Mouse (Mus musculus) embryonic facial prominence, embryonic 13.5 days (tissue): ENCODE measurements around the gene Noct. TPM values are rescaled to one million over a fixed set of nuclear protein-coding genes. Genes with fewer than 3 reads are reported as not detected.

Experiments used
- ATAC-seq: fragments of 200-750 bp; cut with Nextera tagmentation; 2 replicates; pipeline ENCODE4 v1.8.0; 2017; ENCODE audit warnings: low read depth; ENCODE audit not compliant: insufficient number of reproducible peaks, insufficient read depth, low FRiP score, low TSS enrichment
- H3K27ac ChIP-seq: fragments of 300-500 bp; sonication (generic); 2 replicates; pipeline ENCODE4 v1.5.1; 2015; ENCODE audit warnings: moderate library complexity, mild to moderate bottlenecking, inconsistent platforms
- H3K27me3 ChIP-seq: fragments of 300-500 bp; sonication (generic); 2 replicates; pipeline ENCODE4 v1.6.1; 2015; ENCODE audit warnings: mild to moderate bottlenecking, inconsistent platforms
- H3K36me3 ChIP-seq: fragments of 300-500 bp; sonication (generic); 2 replicates; pipeline ENCODE4 v1.6.1; 2015; ENCODE audit warnings: mild to moderate bottlenecking, inconsistent platforms
- H3K4me1 ChIP-seq: fragments of 300-500 bp; sonication (generic); 2 replicates; pipeline ENCODE4 v1.6.1; 2015; ENCODE audit warnings: inconsistent platforms
- H3K4me2 ChIP-seq: fragments of 300-500 bp; sonication (generic); 2 replicates; pipeline ENCODE4 v1.6.1; 2015; ENCODE audit warnings: moderate library complexity, mild to moderate bottlenecking, inconsistent platforms
- H3K4me3 ChIP-seq: fragments of 300-500 bp; sonication (generic); 2 replicates; pipeline ENCODE4 v1.5.1; 2015; ENCODE audit warnings: mild to moderate bottlenecking, inconsistent platforms
- H3K9ac ChIP-seq: fragments of 300-500 bp; sonication (generic); 2 replicates; pipeline ENCODE4 v1.6.1; 2015; ENCODE audit warnings: mild to moderate bottlenecking, inconsistent platforms
- H3K9me3 ChIP-seq: fragments of 300-500 bp; sonication (generic); 2 replicates; pipeline ENCODE4 v1.6.1; 2016; ENCODE audit warnings: inconsistent platforms
- WGBS: fragments of 180-500 bp; shearing (Covaris S2); methylation state at CpG from one replicate; pipeline ENCODE4 v1.1.7; 2015; ENCODE audit warnings: mixed read lengths; 5-methylcytosine and 5-hydroxymethylcytosine counted together
- polyA plus RNA-seq: library from polyadenylated mRNA; unstranded; fragments of >200 nt; fragmentation: Nextera tagmentation; extraction: Ambion mirVana; gene quantifications from 2 replicates; pipeline ENCODE4 v1.2.1, GENCODE M21; 2015

The Noct gene
- polyA plus RNA-seq, 1 experiment from 2014 or later = 9.9 TPM

DNA sequence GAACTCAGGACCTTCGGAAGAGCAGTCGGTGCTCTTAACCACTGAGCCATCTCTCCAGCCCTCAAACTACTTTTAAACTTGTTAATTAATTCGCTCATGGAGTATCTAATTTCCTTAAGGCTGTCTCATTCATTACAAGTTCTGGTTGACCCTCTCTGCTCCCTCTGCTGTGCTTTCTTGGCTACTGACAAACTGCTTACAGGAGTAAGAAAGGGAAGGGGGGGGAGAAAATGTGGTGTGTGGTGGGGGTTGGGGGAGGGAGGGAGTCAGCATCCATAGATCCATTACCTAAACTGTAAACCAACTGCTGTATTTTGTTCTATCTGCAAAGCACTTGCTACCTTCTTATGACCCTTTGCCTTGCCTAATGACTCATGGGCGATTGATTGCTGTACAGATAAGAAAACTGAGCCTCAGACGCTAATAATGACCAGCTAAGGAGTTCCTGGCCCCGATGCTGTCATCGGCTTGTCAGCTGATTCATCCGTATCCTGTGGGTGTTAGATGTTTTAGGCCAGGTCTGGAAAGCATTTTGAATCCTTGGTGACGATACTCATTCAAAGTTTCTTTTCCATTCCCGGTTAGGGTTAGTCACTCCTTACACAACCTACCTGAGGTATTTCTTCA, 1.3 kb upstream of the Noct start:
- H3K4me2 ChIP-seq = no peak overlapping the region
- no peak overlapping the region for H3K9ac ChIP-seq
- H3K36me3 ChIP-seq = no peaks in the 10 kb centered on the region
- no peak overlapping the region for H3K27ac ChIP-seq
- H3K9me3 ChIP-seq = no peaks in the 10 kb centered on the region
- H3K27me3 ChIP-seq = no peaks in the 10 kb centered on the region
- ATAC-seq = no peak
- H3K4me3 ChIP-seq = no peak overlapping the region
- H3K4me1 ChIP-seq = peaks cover 29% of the 10 kb centered on the region
- 45% methylated on average over 10 of the region's 10 CpGs for WGBS

DNA sequence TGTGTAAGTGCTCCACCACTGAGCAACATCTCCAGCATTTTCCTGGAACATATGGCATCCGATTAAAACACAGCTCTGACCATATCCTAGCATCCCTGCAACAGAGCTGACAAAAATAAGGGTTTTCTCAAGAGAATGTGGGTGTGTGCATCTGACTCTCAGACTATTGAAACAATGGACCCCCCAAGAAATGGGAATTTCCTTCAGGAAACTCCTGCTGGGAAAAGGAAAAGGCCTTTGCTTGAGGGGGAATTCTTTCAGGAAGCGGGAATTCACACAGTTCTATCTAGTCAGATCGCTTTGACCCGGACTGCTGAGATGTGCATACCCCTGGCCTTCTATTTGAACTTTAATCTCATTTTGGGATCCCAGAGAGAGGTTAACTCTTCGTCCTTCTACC, 691 bp upstream of the Noct start:
- Histone ChIP-seq H3K4me3 (peak overlapping the region; percentile 92; the same call in 1 of the 2 replicates), H3K27ac (no peak overlapping the region)
- 10% methylated on average over 5 of the region's 5 CpGs for WGBS

GRCm38 (mm10) chr3:51225226-51225750, 1.0 kb downstream of the Noct start:
- no peak for ATAC-seq
- H3K4me3 ChIP-seq = peak overlapping the region; percentile 92
- H3K27me3 ChIP-seq = no peaks in the 10 kb centered on the region
- peak overlapping the region; percentile 89 for H3K9ac ChIP-seq
- peak overlapping the region; percentile 95 for H3K27ac ChIP-seq
- H3K4me1 ChIP-seq = peaks cover 34% of the 10 kb centered on the region
- 1% methylated on average over 39 of the region's 39 CpGs for WGBS
- H3K36me3 ChIP-seq = no peaks in the 10 kb centered on the region
- peak overlapping the region; percentile 68 for H3K4me2 ChIP-seq
- no peaks in the 10 kb centered on the region for H3K9me3 ChIP-seq

More for the DNA sequence above, 691 bp upstream of the Noct start:
- H3K27me3 ChIP-seq = no peaks in the 10 kb centered on the region
- H3K9me3 ChIP-seq = no peaks in the 10 kb centered on the region
- H3K9ac ChIP-seq = no peak overlapping the region
- peaks cover 30% of the 10 kb centered on the region for H3K4me1 ChIP-seq
- H3K4me2 ChIP-seq = peak overlapping the region; percentile 68
- no peak for ATAC-seq
- no peaks in the 10 kb centered on the region for H3K36me3 ChIP-seq

DNA sequence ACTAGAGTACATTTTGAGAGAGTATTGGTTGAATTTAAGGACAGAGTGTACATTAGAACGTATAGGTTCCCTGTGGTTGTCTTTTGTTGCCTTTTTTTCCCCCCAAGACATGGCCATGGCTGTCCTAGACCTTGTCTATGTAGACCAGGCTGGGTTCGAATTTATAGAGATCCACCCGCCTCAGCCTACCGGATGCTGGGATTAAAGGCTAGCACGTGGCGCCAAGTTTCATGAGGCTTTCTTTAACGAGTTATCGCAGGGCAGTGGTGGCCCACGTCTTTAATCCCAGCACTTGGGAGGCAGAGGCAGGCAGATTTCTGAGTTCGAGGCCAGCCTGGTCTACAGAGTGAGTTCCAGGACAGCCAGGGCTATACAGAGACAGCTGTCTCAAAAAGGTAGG, 1.7 kb downstream of the Noct start:
- H3K27ac ChIP-seq = no peak overlapping the region
- ATAC-seq = no peak
- peak overlapping the region; percentile 68 for H3K4me2 ChIP-seq
- peaks cover 37% of the 10 kb centered on the region for H3K4me1 ChIP-seq
- H3K4me3 ChIP-seq = peak overlapping the region; percentile 92; the same call in 1 of the 2 replicates
- 92% methylated on average over 10 of the region's 10 CpGs for WGBS
- no peaks in the 10 kb centered on the region for H3K36me3 ChIP-seq
- no peaks in the 10 kb centered on the region for H3K9me3 ChIP-seq
- no peaks in the 10 kb centered on the region for H3K27me3 ChIP-seq
- no peak overlapping the region for H3K9ac ChIP-seq

DNA sequence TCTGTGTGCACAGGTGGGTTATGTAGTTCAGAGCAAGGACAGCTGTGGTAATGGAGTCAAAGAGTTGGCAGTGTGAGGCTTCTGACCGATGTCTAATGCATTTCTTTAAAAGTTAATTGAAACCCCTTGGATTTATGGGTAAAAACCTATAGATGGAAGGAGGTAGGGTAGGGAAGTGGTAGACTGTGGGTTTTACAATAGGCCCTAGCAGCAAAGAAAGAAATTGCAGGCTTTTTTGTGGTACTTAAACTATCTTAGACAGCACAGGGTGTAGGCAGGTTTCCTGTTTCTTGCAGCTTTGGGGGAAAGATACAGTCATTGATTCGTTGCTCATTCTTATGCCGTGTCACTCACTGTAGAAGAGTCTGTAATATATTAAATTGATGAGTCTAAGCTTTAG, 2.4 kb downstream of the Noct start:
- H3K9ac ChIP-seq = no peak overlapping the region
- no peaks in the 10 kb centered on the region for H3K9me3 ChIP-seq
- no peak overlapping the region for H3K4me3 ChIP-seq
- no peak overlapping the region for H3K27ac ChIP-seq
- peaks cover 43% of the 10 kb centered on the region for H3K4me1 ChIP-seq
- no peaks in the 10 kb centered on the region for H3K27me3 ChIP-seq
- no peaks in the 10 kb centered on the region for H3K36me3 ChIP-seq
- no peak for ATAC-seq
- peak overlapping the region; percentile 68; the same call in 1 of the 2 replicates for H3K4me2 ChIP-seq
- WGBS = 79% methylated on average over 3 of the region's 3 CpGs

- Histone ChIP-seq H3K4me3 (no peak overlapping the region), H3K9me3 (no peaks in the 10 kb centered on the region), H3K27me3 (no peaks in the 10 kb centered on the region), H3K9ac (no peak overlapping the region), H3K4me2 (no peak overlapping the region), H3K27ac (no peak overlapping the region), H3K4me1 (peaks cover 43% of the 10 kb centered on the region), H3K36me3 (no peaks in the 10 kb centered on the region)
- WGBS = 77% methylated on average over 10 of the region's 10 CpGs
- no peak for ATAC-seq
Observed at GRCm38 (mm10) chr3:51228038-51228820, 4.0 kb downstream of the Noct start.

DNA sequence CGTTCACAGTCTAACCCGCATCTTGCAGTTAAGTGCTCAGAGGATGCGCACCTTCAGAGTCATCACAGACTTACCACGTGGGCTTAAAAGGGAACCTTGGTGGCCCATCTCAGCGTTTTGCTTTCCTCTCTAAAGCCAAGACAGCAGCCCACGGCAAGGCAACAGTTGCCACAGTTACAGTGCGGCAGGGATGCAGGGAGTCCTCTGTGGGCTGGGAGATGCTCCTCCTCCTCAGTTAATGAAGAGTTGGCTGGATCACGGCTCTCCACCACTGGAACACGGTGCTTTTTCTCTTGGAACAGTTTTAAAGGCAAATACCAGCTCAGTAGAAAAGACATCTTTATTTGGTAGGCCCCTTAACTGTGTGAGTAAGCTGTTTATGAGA, 4.6 kb downstream of the Noct start:
- no peak overlapping the region for H3K27ac ChIP-seq
- 83% methylated on average over 9 of the region's 9 CpGs for WGBS
- no peaks in the 10 kb centered on the region for H3K27me3 ChIP-seq
- no peaks in the 10 kb centered on the region for H3K36me3 ChIP-seq
- peaks cover 42% of the 10 kb centered on the region for H3K4me1 ChIP-seq
- ATAC-seq = no peak
- H3K4me3 ChIP-seq = no peak overlapping the region
- H3K4me2 ChIP-seq = no peak overlapping the region
- H3K9ac ChIP-seq = no peak overlapping the region
- no peaks in the 10 kb centered on the region for H3K9me3 ChIP-seq

DNA sequence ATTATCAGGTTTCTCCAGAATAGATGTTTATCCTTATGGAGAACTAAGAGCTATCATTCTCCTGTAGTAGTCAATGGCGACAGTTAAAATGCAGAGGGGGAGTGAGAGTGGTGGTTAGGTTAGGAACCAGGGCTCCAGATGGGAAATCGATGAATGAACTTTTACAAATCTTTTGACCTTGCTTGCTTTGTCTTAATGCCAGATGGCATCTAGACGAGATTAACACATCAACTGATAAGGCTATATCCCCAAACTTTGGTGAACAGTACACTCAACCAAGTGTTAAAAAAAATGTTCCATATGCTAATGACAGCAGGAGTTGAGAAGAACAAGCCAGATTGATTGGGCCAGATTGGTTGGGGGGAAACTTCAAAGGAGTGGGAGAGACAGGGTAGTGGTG, 5.0 kb downstream of the Noct start:
- Histone ChIP-seq H3K9ac (no peak overlapping the region), H3K4me2 (no peak overlapping the region), H3K9me3 (no peaks in the 10 kb centered on the region), H3K36me3 (no peaks in the 10 kb centered on the region), H3K4me1 (peaks cover 41% of the 10 kb centered on the region), H3K27me3 (no peaks in the 10 kb centered on the region), H3K4me3 (no peak overlapping the region), H3K27ac (no peak overlapping the region)
- WGBS = 85% methylated on average over 3 of the region's 3 CpGs
- ATAC-seq = no peak

DNA sequence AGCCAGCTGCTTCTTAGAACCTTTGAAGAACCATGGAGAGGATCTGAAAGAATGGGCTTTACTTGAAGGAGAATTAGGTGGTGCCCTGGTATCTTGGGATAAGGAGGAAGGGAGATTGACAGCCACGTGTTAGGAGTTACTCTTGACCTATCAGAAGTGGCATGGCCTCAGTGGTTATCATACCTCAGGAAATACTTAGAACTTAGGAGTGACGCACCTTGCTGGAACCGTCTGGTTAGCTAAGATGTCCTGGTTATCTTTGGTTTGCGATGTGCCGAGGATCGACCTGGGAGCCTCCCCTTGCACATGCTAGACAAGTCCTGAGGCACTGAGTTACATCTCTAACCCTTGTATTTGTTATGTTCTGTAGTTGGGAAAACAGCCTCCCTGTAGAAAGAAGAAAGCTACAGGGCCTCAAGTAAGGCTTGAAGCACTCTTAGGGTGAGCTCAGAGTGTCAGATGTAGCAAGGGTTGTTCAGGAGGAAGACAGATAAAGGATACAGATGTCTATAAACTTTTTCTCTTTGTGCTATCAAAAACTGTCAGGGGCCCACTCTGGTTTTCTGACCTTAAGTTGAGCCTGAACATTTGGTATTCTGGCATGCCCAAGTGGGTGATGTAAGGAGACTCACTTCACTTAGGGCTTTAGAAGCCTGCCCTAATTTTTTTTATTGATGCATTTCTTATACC, 6.0 kb downstream of the Noct start:
- 94% methylated on average over 6 of the region's 6 CpGs for whole genome bisulfite sequencing
- Histone ChIP-seq H3K4me3 (no peak overlapping the region), H3K27ac (no peak overlapping the region), H3K4me2 (no peak overlapping the region), H3K9me3 (no peaks in the 10 kb centered on the region), H3K4me1 (peaks cover 46% of the 10 kb centered on the region), H3K27me3 (no peaks in the 10 kb centered on the region), H3K9ac (no peak overlapping the region), H3K36me3 (no peaks in the 10 kb centered on the region)
- no peak for ATAC-seq

DNA sequence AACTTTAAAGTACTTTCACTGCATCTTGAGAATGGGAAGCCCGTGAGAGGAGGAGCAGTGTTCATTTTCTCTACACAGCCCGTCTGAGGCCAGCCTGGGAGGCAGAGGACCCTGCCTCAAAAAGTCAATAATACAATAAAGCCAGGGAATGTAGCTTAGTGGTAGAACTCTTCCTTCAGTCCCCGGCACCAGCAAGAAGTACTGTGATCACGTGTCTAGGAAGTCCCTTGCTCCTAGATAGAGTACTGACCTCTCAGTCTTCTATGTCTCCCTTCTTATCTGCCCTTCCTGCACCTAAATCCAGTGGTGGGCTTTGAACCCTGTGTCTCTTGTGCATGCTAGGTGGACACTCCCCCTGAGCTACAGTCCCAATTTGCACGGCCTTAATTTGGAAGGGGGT, 6.6 kb downstream of the Noct start:
- Histone ChIP-seq H3K9me3 (no peaks in the 10 kb centered on the region), H3K4me3 (no peak overlapping the region), H3K4me1 (peaks cover 40% of the 10 kb centered on the region), H3K4me2 (no peak overlapping the region), H3K27ac (peak overlapping the region; percentile 39; the same call in 1 of the 2 replicates), H3K27me3 (no peaks in the 10 kb centered on the region), H3K9ac (no peak overlapping the region), H3K36me3 (no peaks in the 10 kb centered on the region)
- WGBS = 75% methylated on average over 5 of the region's 5 CpGs
- no peak for ATAC-seq

DNA sequence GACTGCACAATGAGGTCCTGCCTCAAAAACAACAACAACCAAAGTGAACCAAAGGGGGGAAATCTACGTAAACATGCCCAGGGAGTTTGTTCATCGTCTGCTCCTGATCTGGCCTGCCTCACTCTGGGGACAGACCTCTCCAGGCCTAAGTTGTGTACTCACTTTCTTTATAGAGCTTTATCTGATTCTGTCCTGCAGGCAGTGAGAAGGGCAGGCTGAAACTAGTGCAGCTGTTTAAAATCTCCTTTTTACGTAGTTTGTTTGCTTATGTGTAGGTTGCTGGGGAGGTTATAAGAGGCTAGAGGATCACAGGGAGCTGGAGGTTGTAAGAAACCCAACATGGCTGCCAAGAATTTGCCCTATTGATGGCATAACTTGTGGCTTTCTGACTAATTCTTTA, 7.3 kb downstream of the Noct start:
- no peak overlapping the region for H3K9ac ChIP-seq
- no peak overlapping the region for H3K4me2 ChIP-seq
- H3K4me1 ChIP-seq = peaks cover 34% of the 10 kb centered on the region
- no peak for ATAC-seq
- H3K36me3 ChIP-seq = no peaks in the 10 kb centered on the region
- no peaks in the 10 kb centered on the region for H3K27me3 ChIP-seq
- no peak overlapping the region for H3K4me3 ChIP-seq
- no peaks in the 10 kb centered on the region for H3K9me3 ChIP-seq
- peak overlapping the region; percentile 39; the same call in 1 of the 2 replicates for H3K27ac ChIP-seq
- WGBS = 57% methylated on average over 3 of the region's 3 CpGs
